Mouse (Mus musculus): ENCODE measurements around the gene Ptprg. TPM values are rescaled to one million over a fixed set of nuclear protein-coding genes. Genes with fewer than 3 reads are reported as not detected.
A peak's percentile ranks its signal among the peaks of the same experiment; 100 is the strongest.

Gene Ptprg
- total RNA-seq, 1 experiment from 2014 or later = not detected

GRCm38 (mm10) chr14:12188352-12188751 is 635.0 kb downstream of the Ptprg start:
- ATAC-seq (replicated peaks in 1 of 2; ENCODE audit: insufficient read depth in 1 of 2, low FRiP score in 2 of 2, low TSS enrichment in 1 of 2, low read depth in 1 of 2, poor library complexity in 2 of 2, severe bottlenecking in 2 of 2) = no peak

- no peak for ATAC-seq (replicated peaks in 1 of 2; ENCODE audit: insufficient read depth in 1 of 2, low FRiP score in 2 of 2, low TSS enrichment in 1 of 2, low read depth in 1 of 2, poor library complexity in 2 of 2, severe bottlenecking in 2 of 2)
Measured at GRCm38 (mm10) chr14:12189266-12189665, 635.9 kb downstream of the Ptprg start.

- no peak for ATAC-seq (replicated peaks in 1 of 2; ENCODE audit: insufficient read depth in 1 of 2, low FRiP score in 2 of 2, low TSS enrichment in 1 of 2, low read depth in 1 of 2, poor library complexity in 2 of 2, severe bottlenecking in 2 of 2)
Measured at GRCm38 (mm10) chr14:12189717-12190600, 636.6 kb downstream of the Ptprg start.

- no peak for ATAC-seq (replicated peaks in 1 of 2; ENCODE audit: insufficient read depth in 1 of 2, low FRiP score in 2 of 2, low TSS enrichment in 1 of 2, low read depth in 1 of 2, poor library complexity in 2 of 2, severe bottlenecking in 2 of 2)
Measured at GRCm38 (mm10) chr14:12191076-12191475, 637.7 kb downstream of the Ptprg start.

GRCm38 (mm10) chr14:12198735-12199134 is 645.4 kb downstream of the Ptprg start:
- no peak for ATAC-seq (replicated peaks in 1 of 2; ENCODE audit: insufficient read depth in 1 of 2, low FRiP score in 2 of 2, low TSS enrichment in 1 of 2, low read depth in 1 of 2, poor library complexity in 2 of 2, severe bottlenecking in 2 of 2)

- ATAC-seq (replicated peaks in 1 of 2; ENCODE audit: insufficient read depth in 1 of 2, low FRiP score in 2 of 2, low TSS enrichment in 1 of 2, low read depth in 1 of 2, poor library complexity in 2 of 2, severe bottlenecking in 2 of 2) = no peak
Measured at GRCm38 (mm10) chr14:12199956-12200950, 646.9 kb downstream of the Ptprg start.

- no peak for ATAC-seq (replicated peaks in 1 of 2; ENCODE audit: insufficient read depth in 1 of 2, low FRiP score in 2 of 2, low TSS enrichment in 1 of 2, low read depth in 1 of 2, poor library complexity in 2 of 2, severe bottlenecking in 2 of 2)
Measured at GRCm38 (mm10) chr14:12202214-12202613, 648.9 kb downstream of the Ptprg start.

GRCm38 (mm10) chr14:12203081-12203480 is 649.7 kb downstream of the Ptprg start:
- no peak for ATAC-seq (replicated peaks in 1 of 2; ENCODE audit: insufficient read depth in 1 of 2, low FRiP score in 2 of 2, low TSS enrichment in 1 of 2, low read depth in 1 of 2, poor library complexity in 2 of 2, severe bottlenecking in 2 of 2)

- ATAC-seq (replicated peaks in 1 of 2; ENCODE audit: insufficient read depth in 1 of 2, low FRiP score in 2 of 2, low TSS enrichment in 1 of 2, low read depth in 1 of 2, poor library complexity in 2 of 2, severe bottlenecking in 2 of 2) = no peak
Measured at GRCm38 (mm10) chr14:12206138-12206537, 652.8 kb downstream of the Ptprg start.

- ATAC-seq (replicated peaks in 1 of 2; ENCODE audit: insufficient read depth in 1 of 2, low FRiP score in 2 of 2, low TSS enrichment in 1 of 2, low read depth in 1 of 2, poor library complexity in 2 of 2, severe bottlenecking in 2 of 2) = no peak
Measured at GRCm38 (mm10) chr14:12208554-12208953, 655.2 kb downstream of the Ptprg start.

GRCm38 (mm10) chr14:12218544-12219150 is 665.3 kb downstream of the Ptprg start:
- no peak for ATAC-seq (replicated peaks in 1 of 2; ENCODE audit: insufficient read depth in 1 of 2, low FRiP score in 2 of 2, low TSS enrichment in 1 of 2, low read depth in 1 of 2, poor library complexity in 2 of 2, severe bottlenecking in 2 of 2)

GRCm38 (mm10) chr14:12219877-12220276 is 666.5 kb downstream of the Ptprg start:
- no peak for ATAC-seq (replicated peaks in 1 of 2; ENCODE audit: insufficient read depth in 1 of 2, low FRiP score in 2 of 2, low TSS enrichment in 1 of 2, low read depth in 1 of 2, poor library complexity in 2 of 2, severe bottlenecking in 2 of 2)

- ATAC-seq (replicated peaks in 1 of 2; ENCODE audit: insufficient read depth in 1 of 2, low FRiP score in 2 of 2, low TSS enrichment in 1 of 2, low read depth in 1 of 2, poor library complexity in 2 of 2, severe bottlenecking in 2 of 2) = no peak
Measured at GRCm38 (mm10) chr14:12220540-12220939, 667.2 kb downstream of the Ptprg start.

GRCm38 (mm10) chr14:12221571-12221970 is 668.2 kb downstream of the Ptprg start:
- no peak for ATAC-seq (replicated peaks in 1 of 2; ENCODE audit: insufficient read depth in 1 of 2, low FRiP score in 2 of 2, low TSS enrichment in 1 of 2, low read depth in 1 of 2, poor library complexity in 2 of 2, severe bottlenecking in 2 of 2)

GRCm38 (mm10) chr14:12243726-12244125 is 690.4 kb downstream of the Ptprg start:
- peak; percentile 21 to 37; a peak in 1 of 4 replicates for ATAC-seq (replicated peaks in 1 of 2; ENCODE audit: insufficient read depth in 1 of 2, low FRiP score in 2 of 2, low TSS enrichment in 1 of 2, low read depth in 1 of 2, poor library complexity in 2 of 2, severe bottlenecking in 2 of 2)

GRCm38 (mm10) chr14:12276031-12276430 is 722.7 kb downstream of the Ptprg start:
- ATAC-seq (replicated peaks in 1 of 2; ENCODE audit: insufficient read depth in 1 of 2, low FRiP score in 2 of 2, low TSS enrichment in 1 of 2, low read depth in 1 of 2, poor library complexity in 2 of 2, severe bottlenecking in 2 of 2) = no peak

GRCm38 (mm10) chr14:12283641-12284040 is 730.3 kb downstream of the Ptprg start, which contains the start of gene Gm49355:
Gene Gm49355 (plus strand): TSS chr14:12283976.
- ATAC-seq (replicated peaks in 1 of 2; ENCODE audit: insufficient read depth in 1 of 2, low FRiP score in 2 of 2, low TSS enrichment in 1 of 2, low read depth in 1 of 2, poor library complexity in 2 of 2, severe bottlenecking in 2 of 2) = no peak
